Mouse (Mus musculus): ENCODE measurements at regions not wholly inside any gene's neighbourhood (a gene's known extent, or its start where the extent isn't known, plus 50 kb on each side); places are given as distances from the start of the nearest gene placed in this dataset.

DNA sequence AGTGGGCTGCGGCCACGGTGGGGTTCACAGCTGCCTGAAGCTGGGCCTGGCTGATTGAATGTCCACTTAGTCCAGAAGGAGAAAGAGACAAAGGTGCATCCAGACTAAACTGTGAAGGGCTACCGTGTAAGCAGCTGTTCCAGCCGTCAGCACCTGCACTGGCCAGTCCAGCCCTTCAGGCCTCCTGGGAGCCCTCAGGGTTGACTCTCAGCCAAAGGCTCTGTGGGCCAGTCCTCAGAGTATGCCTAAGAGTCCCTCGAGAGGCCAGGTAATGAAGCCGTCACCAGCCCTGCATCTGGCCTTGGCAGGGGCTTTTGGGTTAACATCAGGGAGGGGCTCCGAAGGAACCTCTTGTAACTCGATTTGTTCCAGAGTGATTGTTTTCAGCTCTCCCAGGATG, 187.4 kb downstream of the Gpd2 start:
- no peak for DNase-seq (ENCODE audit: low read depth, low spot score)

GRCm38 (mm10) chr2:57425439-57425838, 188.0 kb downstream of the Gpd2 start:
- no peak for DNase-seq (ENCODE audit: low read depth, low spot score)

DNA sequence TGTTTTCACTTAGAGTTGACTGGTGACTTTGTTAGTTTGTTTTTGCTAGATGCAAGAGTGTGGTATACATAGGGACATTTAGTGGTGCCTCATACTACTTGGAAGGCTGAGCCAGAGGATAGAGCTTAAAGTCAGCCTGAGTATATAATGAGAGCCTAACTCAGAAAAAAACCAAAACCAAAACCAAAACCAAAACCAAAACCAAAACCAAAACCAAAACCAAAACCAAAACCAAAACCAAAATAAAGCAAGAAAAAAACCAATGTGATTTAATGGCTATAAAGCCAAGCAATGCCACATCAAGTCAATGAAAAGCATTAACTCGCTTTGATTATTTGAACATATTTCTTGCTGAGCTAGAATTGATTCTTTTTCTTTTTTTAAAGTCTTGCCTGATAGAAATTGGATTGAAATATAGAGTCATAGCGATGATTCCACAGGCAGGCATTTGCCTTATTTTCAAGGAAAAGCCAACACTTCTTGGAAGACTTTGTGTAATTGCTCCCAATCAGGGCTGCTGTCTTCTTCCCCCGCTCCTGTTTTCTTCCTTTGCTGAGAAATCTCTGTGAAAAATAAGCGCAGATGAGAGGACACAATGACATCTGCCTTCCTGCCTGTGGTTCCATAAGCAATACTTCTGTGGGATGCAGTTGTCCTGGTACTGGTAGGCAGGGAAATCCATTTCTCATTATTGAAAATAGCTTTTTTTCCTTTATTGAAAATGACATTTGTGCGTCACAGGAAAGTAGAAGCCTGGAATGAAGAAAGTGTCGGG, 213.7 kb downstream of the Gpd2 start:
- DNase-seq (ENCODE audit: low read depth, low spot score), result no peak

- no peak for DNase-seq (ENCODE audit: low read depth, low spot score)
Measured at GRCm38 (mm10) chr2:57453896-57454679, 216.7 kb downstream of the Gpd2 start.

DNA sequence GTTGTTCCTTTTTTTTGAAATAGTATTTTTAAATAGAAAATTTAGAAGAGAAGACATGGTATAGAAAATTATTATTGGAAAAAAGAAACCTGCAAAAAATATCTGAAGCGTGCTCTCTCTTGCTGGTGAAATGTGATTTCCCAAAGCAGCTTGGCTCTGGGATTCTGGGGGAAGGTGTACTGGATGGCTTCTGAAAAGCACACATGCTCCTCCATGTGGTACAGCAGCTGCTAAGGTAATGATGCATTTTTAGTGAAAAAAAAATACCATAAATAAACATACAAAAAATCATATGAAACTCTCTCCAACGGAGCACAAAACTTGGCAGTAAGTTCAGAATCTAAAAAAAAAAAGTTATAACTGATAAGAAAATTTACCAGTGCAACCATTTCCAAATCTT, 222.5 kb downstream of the Gpd2 start:
- peak; percentile 20 for DNase-seq (ENCODE audit: low read depth, low spot score)

GRCm38 (mm10) chr2:57473873-57474272, 236.4 kb downstream of the Gpd2 start:
- DNase-seq (ENCODE audit: low read depth, low spot score), result no peak

DNA sequence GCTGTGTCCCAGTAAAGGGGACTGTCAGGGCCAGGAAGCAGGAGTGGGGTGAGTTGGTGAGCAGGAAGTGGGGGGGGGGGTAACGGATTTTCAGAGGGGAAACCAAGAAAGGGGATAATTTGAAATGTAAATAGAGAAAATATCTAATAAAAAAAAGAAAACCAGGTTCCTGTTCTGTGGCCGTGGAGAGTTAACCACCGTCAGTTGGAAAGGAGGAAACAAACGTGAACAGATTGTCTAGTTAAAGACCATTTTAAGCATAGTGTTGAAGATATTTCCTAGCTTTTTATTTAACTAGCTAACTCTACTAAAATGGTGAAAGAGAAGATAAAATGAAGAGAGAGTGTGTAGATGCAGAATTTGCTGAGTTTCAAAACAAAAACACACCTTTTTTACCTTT, 254.7 kb downstream of the Gpd2 start:
- DNase-seq (ENCODE audit: low read depth, low spot score), result no peak

GRCm38 (mm10) chr2:57492914-57493621, 255.6 kb downstream of the Gpd2 start:
- no peak for DNase-seq (ENCODE audit: low read depth, low spot score)

- no peak for DNase-seq (ENCODE audit: low read depth, low spot score)
Measured at GRCm38 (mm10) chr2:57496315-57496954, 259.0 kb downstream of the Gpd2 start.

DNA sequence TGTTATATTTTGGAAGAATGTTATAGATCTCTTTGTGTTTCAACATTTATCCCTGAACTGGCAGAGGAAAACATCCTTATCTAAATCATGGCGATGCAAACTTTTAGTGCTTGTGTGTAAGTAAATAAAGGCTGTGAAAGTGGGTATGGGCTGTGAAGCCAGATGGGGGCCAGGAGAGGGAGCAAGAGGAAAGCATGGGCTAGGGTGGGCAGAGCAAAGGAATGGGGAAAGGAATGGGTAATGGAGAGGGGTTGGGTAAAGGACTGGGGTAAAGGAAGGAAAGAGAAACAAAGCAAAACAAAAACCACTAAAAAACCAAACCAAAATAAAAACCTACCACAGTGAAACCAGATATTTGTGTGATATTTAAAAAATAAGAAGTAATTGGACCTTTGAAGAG, 260.5 kb downstream of the Gpd2 start:
- no peak for DNase-seq (ENCODE audit: low read depth, low spot score)

- no peak for DNase-seq (ENCODE audit: low read depth, low spot score)
Measured at GRCm38 (mm10) chr2:57504678-57505077, 267.2 kb downstream of the Gpd2 start.

DNA sequence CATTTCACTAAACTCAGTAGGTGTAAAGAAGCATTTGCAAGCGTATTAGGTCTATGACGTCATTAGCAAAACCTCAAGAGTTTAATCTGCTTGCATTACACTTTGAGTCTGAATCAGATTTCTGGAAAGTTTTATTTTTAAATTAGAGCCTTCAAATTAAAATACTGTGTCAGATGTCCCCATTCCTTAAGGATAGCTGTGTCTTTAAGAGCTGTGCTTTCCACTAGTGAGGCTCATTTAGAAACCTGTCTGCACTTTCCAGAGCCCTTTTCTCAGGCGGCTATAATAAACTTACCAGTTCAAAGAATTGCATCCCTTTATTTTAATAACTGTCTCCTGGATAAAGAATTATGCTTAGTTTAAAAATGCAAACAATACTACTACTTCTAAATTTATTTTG, 285.0 kb downstream of the Gpd2 start:
- DNase-seq (ENCODE audit: low read depth, low spot score), result no peak

- no peak for DNase-seq (ENCODE audit: low read depth, low spot score)
Measured at GRCm38 (mm10) chr2:57522983-57523382, 285.5 kb downstream of the Gpd2 start.

- DNase-seq (ENCODE audit: low read depth, low spot score), result no peak
Measured at GRCm38 (mm10) chr2:57527966-57528365, 290.5 kb downstream of the Gpd2 start.

DNA sequence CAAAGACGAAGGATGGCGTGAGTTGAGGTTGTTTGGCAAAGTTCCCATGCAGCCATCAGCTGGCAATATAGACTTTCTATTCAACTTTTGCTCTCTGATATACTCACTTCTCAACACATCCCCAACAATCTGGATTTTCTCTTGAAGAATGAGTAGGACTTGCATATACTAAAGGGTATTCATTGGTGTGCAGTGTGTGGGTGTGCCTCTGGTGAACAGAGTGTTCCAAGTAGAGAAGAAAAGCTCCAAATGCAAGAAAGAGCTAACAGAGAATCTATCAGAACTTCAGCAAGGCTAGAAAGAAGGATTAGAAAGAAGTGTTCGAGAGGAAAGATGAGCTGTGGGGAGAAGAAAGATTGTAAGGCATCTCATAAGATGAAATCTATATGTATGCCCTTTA, 302.4 kb downstream of the Gpd2 start:
- DNase-seq (ENCODE audit: low read depth, low spot score), result no peak

GRCm38 (mm10) chr2:57565258-57565657, 327.8 kb downstream of the Gpd2 start:
- peak; percentile 61 for DNase-seq (ENCODE audit: low read depth, low spot score)

- DNase-seq (ENCODE audit: low read depth, low spot score), result no peak
Measured at GRCm38 (mm10) chr2:57566103-57566502, 328.7 kb downstream of the Gpd2 start.

DNA sequence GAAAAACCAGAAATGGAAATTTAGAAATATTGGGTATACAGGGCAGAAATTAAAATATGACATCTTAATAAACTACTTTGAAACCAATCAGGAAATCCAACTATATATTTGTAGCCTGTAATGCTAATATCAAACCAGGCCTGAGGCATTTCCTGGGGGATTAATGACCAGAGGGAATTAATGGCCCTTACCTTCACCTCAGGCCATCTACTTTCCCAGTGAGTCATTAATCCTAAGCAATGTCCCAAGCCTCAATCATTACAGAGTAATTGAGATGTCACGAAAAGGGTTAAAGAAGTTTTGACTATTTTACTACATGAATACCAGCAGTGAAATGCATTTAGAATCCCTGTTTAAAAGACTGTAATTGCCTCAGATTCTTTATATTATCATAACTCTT, 329.7 kb downstream of the Gpd2 start:
- DNase-seq (ENCODE audit: low read depth, low spot score), result no peak

GRCm38 (mm10) chr2:57587065-57587464, 349.6 kb downstream of the Gpd2 start:
- DNase-seq (ENCODE audit: low read depth, low spot score), result no peak

- DNase-seq (ENCODE audit: low read depth, low spot score), result no peak
Measured at GRCm38 (mm10) chr2:57593558-57593957, 356.1 kb downstream of the Gpd2 start.

DNA sequence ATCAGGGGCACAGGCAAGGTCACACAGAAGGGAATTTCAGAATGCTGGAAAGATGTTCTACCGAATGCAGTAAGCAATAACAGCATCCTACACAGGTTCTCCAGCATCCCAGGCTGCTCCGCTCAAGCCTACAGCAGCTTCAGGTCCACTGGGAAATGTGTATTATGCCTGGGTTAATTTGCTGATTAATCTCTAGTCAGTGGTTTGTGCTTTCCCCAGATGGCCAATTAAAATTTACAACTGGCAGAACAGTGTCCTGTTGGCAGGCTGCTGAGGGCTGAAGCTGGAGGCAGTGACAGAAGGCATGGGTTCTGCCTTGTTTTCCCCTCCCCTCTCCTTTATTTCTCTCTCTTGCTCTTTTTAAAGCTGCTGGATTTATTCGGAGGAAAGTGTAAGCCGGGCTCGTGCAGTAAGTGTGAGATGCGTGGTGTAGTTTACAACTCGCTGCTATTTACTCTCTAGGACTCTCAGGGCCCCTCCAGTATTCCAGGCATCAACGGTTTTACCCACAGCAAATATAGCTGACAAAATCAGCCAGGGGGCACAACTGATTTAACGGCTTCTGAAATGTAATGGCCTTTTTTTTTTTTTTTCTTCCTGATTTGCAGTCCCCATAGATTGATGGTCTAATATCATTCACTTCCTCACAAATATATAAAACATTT, 360.4 kb downstream of the Gpd2 start:
- no peak for DNase-seq (ENCODE audit: low read depth, low spot score)

Data from brain, embryonic 18.5 days (tissue).